Mouse (Mus musculus) embryonic fibroblast, embryonic 13.5 days (primary cell): Measurements from ENCODE around the gene Iqsec1. TPM values are rescaled to one million over a fixed set of nuclear protein-coding genes. Genes with fewer than 3 reads are reported as not detected.

Experiments
- H3K27ac ChIP-seq: 2 replicates; pipeline ENCODE4 v1.5.1; 2012; ENCODE audit warnings: low read length, control low read depth, inconsistent platforms; ENCODE audit not compliant: insufficient read depth
- H3K4me1 ChIP-seq: 2 replicates; pipeline ENCODE4 v1.6.1; 2011; ENCODE audit warnings: low read length; ENCODE audit not compliant: control insufficient read depth, insufficient read depth
- H3K4me3 ChIP-seq: 2 replicates; pipeline ENCODE4 v1.5.1; 2011; ENCODE audit warnings: mild to moderate bottlenecking, control low read depth, low read length; ENCODE audit not compliant: insufficient read depth
- CTCF ChIP-seq: IDR thresholded peaks from 2 replicates; pipeline ENCODE4 v1.5.1; 2011; ENCODE audit warnings: mild to moderate bottlenecking, control low read depth, low read length, moderate library complexity, borderline replicate concordance; ENCODE audit not compliant: insufficient read depth
- POLR2A ChIP-seq: IDR thresholded peaks from 2 replicates; pipeline ENCODE4 v1.6.1; 2011; ENCODE audit warnings: low read depth, mild to moderate bottlenecking, control low read depth, low read length, moderate library complexity
- polyA plus RNA-seq: library from polyadenylated mRNA; stranded (reverse); fragments of >200 nt; gene quantifications from 2 replicates; pipeline ENCODE4 v1.2.4, GENCODE M21; 2011; ENCODE audit warnings: low read depth; ENCODE audit not compliant: missing spikeins, insufficient read length

Iqsec1 gene
- polyA plus RNA-seq, 1 experiment: 56.0 TPM

DNA sequence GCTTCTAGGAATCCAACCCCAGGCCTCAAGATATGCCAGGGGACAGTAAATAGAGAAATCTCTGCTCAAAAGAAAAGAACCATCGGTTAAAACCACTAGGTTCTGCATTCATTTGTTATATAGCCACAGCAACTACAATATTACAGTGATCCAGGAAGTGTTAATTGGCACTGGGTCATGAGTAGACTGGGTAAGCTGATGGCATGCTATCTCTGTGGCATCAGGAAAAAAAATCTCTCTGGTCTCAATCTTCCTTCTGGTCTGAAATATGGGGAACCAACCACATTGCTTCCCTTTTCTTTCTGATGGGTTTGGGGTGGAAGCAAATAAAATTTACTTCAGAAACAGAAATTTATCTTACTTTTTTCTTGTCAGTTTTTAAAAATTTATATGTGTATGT, 212.9 kb downstream of the Iqsec1 start:
- H3K27ac ChIP-seq: no peak overlapping the region
- no peak for TF ChIP-seq CTCF
- no peak for TF ChIP-seq POLR2A
- no peaks in the 10 kb centered on the region for H3K4me1 ChIP-seq
- H3K4me3 ChIP-seq: no peak overlapping the region

DNA sequence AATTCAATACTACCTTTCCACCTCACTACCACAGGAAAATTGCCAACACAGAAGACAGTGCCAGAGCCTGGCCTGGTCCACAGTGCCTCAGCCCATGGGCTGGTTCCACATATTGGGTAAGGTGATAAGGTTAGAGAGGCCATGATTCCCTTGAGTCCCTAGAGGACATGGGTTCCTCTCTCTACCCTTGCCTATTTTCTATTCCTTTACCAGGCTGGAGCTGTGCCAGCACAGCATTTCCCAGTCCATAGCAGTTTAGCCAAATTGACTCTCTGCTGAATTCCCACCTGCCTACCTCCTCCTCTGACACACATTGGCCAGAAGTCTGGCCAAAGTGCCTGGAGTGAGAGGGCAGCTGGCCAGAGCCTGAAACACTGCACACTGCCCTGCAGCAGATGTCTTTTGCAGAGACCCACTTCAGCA, 214.7 kb downstream of the Iqsec1 start:
- Histone ChIP-seq H3K27ac (no peak overlapping the region), H3K4me3 (no peak overlapping the region), H3K4me1 (no peaks in the 10 kb centered on the region)
- TF ChIP-seq POLR2A (no peak), CTCF (no peak)

DNA sequence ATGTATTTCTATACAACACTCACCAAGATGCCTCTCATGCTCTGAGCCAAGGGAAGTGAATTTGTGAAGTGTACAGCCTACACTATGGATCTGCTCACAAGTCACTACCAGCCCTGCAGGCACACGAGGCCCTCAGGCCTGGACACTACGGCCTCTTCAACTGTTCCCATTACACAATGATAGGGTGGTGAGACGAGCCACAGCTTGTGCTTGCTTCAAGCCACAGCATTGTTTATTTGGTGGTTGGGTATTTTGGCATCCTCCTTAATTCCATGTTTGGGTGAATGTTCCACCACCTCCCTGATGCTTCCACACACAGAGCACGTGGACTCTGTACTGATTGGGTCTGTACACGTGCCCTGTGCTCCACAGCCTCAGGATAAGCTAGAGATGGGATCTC, 216.4 kb downstream of the Iqsec1 start:
- TF ChIP-seq CTCF (no peak), POLR2A (no peak)
- H3K27ac ChIP-seq: no peak overlapping the region
- 0 out of 2 replicates have a peak, but pooled peaks cover 3% of the 10 kb centered on the region for H3K4me1 ChIP-seq
- H3K4me3 ChIP-seq: no peak overlapping the region

DNA sequence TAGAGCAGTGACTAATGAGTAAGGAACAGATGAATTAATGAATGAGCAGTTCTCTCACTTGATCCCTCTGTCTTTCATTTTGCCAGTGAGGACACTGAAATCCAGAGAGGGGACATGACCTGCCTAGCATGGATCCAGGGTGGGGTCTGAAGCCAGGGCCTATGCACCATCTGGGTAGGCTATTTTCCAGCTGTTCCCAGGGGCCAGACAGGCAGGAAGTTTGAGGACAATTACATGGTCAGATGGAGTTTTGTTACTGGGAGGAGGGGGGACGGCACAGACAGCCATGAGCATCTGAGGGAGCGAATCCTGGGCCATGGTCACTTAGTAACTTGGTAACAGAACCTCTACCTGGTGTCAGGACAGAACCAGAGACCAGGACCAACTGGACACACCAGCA, 220.0 kb downstream of the Iqsec1 start:
- TF ChIP-seq CTCF: no peak
- TF ChIP-seq POLR2A: no peak
- Histone ChIP-seq H3K27ac (no peak overlapping the region), H3K4me1 (0 out of 2 replicates have a peak, but pooled peaks cover 8% of the 10 kb centered on the region), H3K4me3 (no peak overlapping the region)

DNA sequence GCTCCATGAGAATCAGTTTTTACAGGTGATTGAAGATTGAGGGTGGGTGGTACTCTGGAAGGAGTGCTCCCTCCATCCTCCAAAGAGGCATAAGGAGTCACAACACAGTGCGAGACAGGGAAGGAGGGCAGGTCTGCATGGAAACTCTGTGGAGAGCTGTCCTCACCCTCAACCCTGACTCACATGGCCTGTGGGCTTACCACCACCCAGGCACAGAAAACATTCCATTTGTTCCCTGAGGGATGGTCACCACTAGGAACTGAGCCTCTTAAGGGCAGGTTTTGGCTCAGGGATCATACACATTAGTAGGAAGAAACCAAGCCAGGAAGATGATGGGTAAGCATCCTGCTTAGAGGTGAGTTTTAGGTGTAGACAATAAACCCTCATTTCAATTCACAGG, 220.6 kb downstream of the Iqsec1 start:
- H3K4me1 ChIP-seq: 0 out of 2 replicates have a peak, but pooled peaks cover 8% of the 10 kb centered on the region
- TF ChIP-seq POLR2A (no peak), CTCF (no peak)
- H3K4me3 ChIP-seq: no peak overlapping the region
- no peak overlapping the region for H3K27ac ChIP-seq

DNA sequence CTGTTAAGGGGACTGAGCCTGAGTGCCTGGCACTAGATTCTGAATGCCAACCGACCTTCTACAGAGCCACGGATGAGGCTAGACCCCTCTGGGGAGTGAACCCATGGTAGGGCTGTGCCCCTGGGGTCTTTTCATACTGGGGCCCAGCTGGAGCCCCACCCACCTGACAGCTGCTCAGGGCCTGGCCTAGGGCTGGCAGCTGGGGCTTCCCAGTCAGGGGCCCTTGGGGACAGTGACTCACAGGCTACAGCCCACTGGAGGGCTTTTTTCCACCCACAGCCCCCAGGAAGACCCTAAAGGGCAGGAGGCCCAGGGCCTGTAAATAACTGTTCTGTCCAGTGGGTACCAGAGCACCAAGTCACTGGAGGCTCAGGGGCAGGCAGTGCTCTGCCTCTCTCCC, 223.7 kb downstream of the Iqsec1 start:
- TF ChIP-seq POLR2A: no peak
- TF ChIP-seq CTCF: no peak

DNA sequence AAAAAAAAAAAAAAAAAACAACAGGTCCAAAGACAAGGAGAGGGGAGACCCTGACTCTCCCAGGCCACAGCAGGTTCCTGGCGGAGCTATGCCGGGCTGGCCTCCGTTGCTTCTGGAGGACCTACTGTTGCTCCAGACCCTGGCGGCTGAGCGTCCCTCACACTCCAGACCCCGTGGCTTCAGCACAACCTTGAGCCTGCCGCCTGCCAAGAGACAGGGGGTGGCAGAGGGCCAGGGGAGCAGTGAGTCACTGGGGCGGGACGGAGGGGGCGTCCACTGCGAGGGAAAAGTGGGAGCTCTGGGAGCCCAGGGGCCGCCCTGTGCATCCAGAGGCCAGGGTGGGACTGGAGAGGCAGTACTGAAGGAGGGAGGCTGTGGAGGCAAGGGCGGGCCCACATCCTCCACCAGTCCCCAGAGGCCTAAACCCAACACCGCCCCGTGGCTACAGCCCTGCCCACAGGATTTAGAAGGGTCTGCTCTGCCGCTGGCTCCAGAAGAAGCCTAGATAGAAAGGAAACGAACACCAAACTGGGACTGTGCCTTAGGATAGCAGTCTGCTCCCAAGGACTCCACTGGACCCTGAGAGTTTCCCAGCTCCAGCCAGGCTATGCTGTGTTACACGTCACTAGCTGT, 224.4 kb downstream of the Iqsec1 start:
- Histone ChIP-seq H3K4me3 (no peak overlapping the region), H3K27ac (peak overlapping the region; percentile 43)
- TF ChIP-seq CTCF (no peak), POLR2A (peak; percentile 49; the same call in 1 of the 2 replicates)

More for the DNA sequence above, 223.7 kb downstream of the Iqsec1 start:
- Histone ChIP-seq H3K4me3 (no peak overlapping the region), H3K4me1 (0 out of 2 replicates have a peak, but pooled peaks cover 8% of the 10 kb centered on the region), H3K27ac (peak overlapping the region; percentile 43)

DNA sequence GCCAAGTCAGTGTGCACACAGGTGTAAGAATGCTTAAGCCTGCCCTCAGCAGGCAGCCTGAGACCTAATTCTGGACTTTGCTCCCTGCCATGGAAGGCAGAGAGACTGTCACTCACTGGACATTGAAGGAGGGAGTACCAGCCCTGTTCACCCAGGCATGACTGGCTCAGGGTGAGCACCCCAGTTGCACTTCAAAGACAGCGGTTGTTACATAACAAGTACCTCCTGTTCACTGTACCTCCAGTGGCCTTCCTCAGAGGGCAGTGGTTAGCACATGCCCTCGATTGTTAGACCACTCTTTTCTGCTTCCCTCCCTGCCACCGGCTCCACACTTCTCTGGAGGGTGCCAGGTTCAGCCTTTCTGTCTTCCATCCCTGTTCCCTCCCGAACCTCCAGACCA, 225.2 kb downstream of the Iqsec1 start:
- Histone ChIP-seq H3K4me1 (0 out of 2 replicates have a peak, but pooled peaks cover 8% of the 10 kb centered on the region), H3K27ac (no peak overlapping the region), H3K4me3 (no peak overlapping the region)
- no peak for TF ChIP-seq CTCF

More for the DNA sequence above, 224.4 kb downstream of the Iqsec1 start:
- H3K4me1 ChIP-seq: 0 out of 2 replicates have a peak, but pooled peaks cover 8% of the 10 kb centered on the region

DNA sequence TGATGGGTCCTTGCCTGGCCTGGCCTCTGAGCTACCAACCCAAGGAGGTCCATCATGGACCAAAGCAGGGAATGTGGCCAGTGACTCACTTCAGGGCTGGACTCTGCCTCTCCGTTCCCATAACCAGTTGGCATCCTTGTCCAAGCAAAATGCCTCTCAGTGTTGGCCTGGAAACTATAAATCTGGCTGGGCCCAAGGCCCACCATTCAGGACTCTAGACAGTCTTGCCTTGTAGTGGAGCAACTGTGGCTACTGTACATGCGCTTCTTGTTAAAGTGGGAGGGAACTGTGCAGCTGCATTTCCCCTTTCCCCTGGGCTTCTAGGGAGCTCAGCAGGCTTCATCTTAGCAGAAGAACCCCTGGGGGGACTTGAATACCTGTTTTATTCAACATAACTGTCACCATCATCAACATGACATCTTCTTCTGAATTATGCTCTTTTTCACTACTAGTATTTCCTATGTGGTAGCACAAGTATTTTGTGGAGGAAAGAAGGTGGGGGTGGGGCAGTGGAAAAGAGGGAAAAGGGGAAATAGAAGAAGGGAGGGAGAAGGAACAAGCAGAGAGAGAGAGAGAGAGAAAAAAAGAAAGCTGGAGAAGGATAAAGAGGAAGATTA, 226.3 kb downstream of the Iqsec1 start:
- Histone ChIP-seq H3K27ac (no peak overlapping the region), H3K4me3 (no peak overlapping the region), H3K4me1 (0 out of 2 replicates have a peak, but pooled peaks cover 5% of the 10 kb centered on the region)
- no peak for TF ChIP-seq POLR2A
- no peak for TF ChIP-seq CTCF
